Mouse (Mus musculus) G1E (cell line): ENCODE data around the gene Kcnc3.

Experiments
- CTCF ChIP-seq: IDR thresholded peaks from 2 replicates; pipeline ENCODE4 v1.5.1; 2012; ENCODE audit warnings: low read depth, low read length, inconsistent platforms, mixed read lengths
- GATA1 ChIP-seq: IDR thresholded peaks from 2 replicates; pipeline ENCODE4 v1.6.1; 2012; ENCODE audit warnings: borderline replicate concordance, low read length, inconsistent platforms, mixed read lengths
- GATA2 ChIP-seq: IDR thresholded peaks from 2 replicates; pipeline ENCODE4 v1.6.1; 2012; ENCODE audit warnings: low read depth, low read length, inconsistent platforms, borderline replicate concordance
- TAL1 ChIP-seq: conservative IDR thresholded peaks from 2 replicates; pipeline ENCODE4 v1.6.1; 2012; ENCODE audit warnings: low read depth, low read length, inconsistent platforms, mixed read lengths

- no peak for TF ChIP-seq CTCF
- no peak for TF ChIP-seq GATA1
- TF ChIP-seq GATA2 = no peak
- TF ChIP-seq TAL1 = no peak
Observed at GRCm38 (mm10) chr7:44570989-44571388, 19.5 kb upstream of the Kcnc3 start.
